Mouse (Mus musculus): ENCODE results near the gene Slc27a1. TPM values are rescaled to one million over a fixed set of nuclear protein-coding genes. Genes with fewer than 3 reads are reported as not detected.

The Slc27a1 gene
- polyA plus RNA-seq, 1 experiment = 21.8 TPM

DNA sequence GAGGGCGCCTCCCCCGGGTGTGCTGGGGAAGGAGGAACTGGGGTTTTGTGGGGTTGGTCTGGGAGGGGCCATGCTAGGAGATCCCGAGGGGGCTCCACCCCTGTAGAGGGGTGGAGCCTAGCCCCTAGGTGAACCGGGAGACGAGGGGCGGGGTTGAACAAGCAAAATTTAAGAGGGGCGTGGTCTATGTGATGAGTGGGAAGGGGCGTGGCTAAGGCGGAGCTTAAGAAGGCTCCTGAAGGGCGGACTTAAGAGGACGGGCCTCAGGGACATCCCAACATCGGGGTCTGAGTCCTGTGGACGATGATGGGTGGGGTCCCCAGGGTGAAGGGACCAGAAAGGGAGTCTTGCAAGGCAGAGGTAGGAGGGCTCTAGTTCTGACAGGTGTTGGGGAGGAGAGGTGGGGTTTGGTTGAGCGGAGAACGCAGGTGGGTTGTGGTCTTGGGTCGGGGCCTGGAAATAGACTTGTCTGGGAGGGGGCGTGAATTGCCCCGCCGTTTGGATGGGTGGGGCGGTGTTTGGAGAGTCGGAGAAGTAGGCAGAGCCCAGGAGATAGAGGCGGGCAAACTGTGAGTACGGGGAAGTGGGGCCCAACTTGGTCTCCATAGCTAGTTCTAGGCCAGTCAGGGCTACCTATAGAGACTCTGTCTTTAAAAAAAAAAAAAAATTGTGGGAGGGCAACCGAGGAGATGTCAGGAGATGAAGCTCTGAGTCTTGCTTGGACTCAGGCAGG lies 9.6 kb upstream of the Slc27a1 start:
- Histone ChIP-seq H3K9ac (ENCODE audit: low read depth, poor library complexity, severe bottlenecking) (peak overlapping the region; percentile 78), H3K4me3 (ENCODE audit: low read depth, low read length) (peak overlapping the region; percentile 77), H3K36me3 (ENCODE audit: control insufficient read depth, insufficient read depth, low read length, poor library complexity, severe bottlenecking) (no peaks in the 10 kb centered on the region), H3K27ac (ENCODE audit: insufficient read depth, low read length) (no peak overlapping the region), H3K27me3 (ENCODE audit: control insufficient read depth, insufficient read depth, low read length, poor library complexity, severe bottlenecking) (peaks cover 3% of the 10 kb centered on the region; the same call in 1 of the 2 replicates), H3K9me3 (replicated peaks; ENCODE audit: control insufficient read depth, insufficient read depth, low read length, poor library complexity, severe bottlenecking) (no peaks in the 10 kb centered on the region), H3K4me1 (ENCODE audit: control insufficient read depth, insufficient read depth, low read length) (no peaks in the 10 kb centered on the region)
- TF ChIP-seq POLR2A (IDR thresholded peaks at IDR 0.05; ENCODE audit: insufficient read depth, low read length) = no peak
- no peak for TF ChIP-seq CTCF (IDR thresholded peaks at IDR 0.05; ENCODE audit: low read depth, low read length)
- no peak for TF ChIP-seq EP300 (IDR thresholded peaks at IDR 0.05; ENCODE audit: insufficient read depth, low read depth, low read length)

DNA sequence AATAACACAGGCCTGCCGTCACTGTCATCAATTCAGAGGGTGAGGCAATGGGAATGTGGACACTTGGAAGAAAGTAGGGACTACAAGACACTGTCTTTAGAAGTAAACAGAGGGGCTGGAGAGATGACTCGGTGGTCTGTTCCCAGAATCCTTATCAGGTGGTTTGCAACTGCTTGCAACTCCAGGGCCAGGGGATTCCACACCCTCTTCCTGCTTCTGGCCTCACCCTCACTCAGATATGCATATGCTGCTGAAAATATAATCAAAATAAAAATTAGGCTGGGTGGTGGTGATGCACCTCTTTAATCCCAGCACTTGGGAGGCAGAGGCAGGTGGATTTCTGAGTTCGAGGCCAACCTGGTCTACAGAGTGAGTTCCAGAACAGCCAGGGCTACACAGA lies 8.6 kb upstream of the Slc27a1 start:
- H3K9me3 ChIP-seq (replicated peaks; ENCODE audit: control insufficient read depth, insufficient read depth, low read length, poor library complexity, severe bottlenecking) = no peaks in the 10 kb centered on the region
- H3K27ac ChIP-seq (ENCODE audit: insufficient read depth, low read length) = no peak overlapping the region
- H3K4me1 ChIP-seq (ENCODE audit: control insufficient read depth, insufficient read depth, low read length) = no peaks in the 10 kb centered on the region
- no peak overlapping the region for H3K4me3 ChIP-seq (ENCODE audit: low read depth, low read length)
- peaks cover 3% of the 10 kb centered on the region; the same call in 1 of the 2 replicates for H3K27me3 ChIP-seq (ENCODE audit: control insufficient read depth, insufficient read depth, low read length, poor library complexity, severe bottlenecking)
- H3K36me3 ChIP-seq (ENCODE audit: control insufficient read depth, insufficient read depth, low read length, poor library complexity, severe bottlenecking) = no peaks in the 10 kb centered on the region
- no peak overlapping the region for H3K9ac ChIP-seq (ENCODE audit: low read depth, poor library complexity, severe bottlenecking)
- TF ChIP-seq CTCF (IDR thresholded peaks at IDR 0.05; ENCODE audit: low read depth, low read length) (no peak), EP300 (IDR thresholded peaks at IDR 0.05; ENCODE audit: insufficient read depth, low read depth, low read length) (no peak), POLR2A (IDR thresholded peaks at IDR 0.05; ENCODE audit: insufficient read depth, low read length) (no peak)

DNA sequence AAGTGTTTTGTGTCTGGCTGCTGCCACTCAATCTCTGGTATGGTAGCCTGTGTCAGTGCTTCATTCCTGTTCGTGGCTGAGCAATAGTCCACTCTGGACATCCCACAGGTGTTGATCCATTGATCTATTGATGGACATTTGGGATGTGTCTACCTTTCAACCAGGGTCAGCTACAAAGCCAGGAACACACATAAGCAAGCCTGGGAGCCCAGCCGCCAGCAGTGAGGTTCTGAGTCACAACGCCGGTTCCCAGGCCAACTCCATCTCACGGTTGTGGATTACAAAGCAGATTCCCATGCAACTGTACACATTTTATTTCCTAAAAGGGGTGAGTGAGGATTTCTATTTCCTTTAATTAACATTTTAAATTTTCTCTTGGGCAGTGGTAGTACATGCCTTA lies 7.9 kb upstream of the Slc27a1 start:
- peaks cover 3% of the 10 kb centered on the region; the same call in 1 of the 2 replicates for H3K27me3 ChIP-seq (ENCODE audit: control insufficient read depth, insufficient read depth, low read length, poor library complexity, severe bottlenecking)
- H3K4me3 ChIP-seq (ENCODE audit: low read depth, low read length) = no peak overlapping the region
- no peaks in the 10 kb centered on the region for H3K4me1 ChIP-seq (ENCODE audit: control insufficient read depth, insufficient read depth, low read length)
- no peaks in the 10 kb centered on the region for H3K9me3 ChIP-seq (replicated peaks; ENCODE audit: control insufficient read depth, insufficient read depth, low read length, poor library complexity, severe bottlenecking)
- no peak overlapping the region for H3K27ac ChIP-seq (ENCODE audit: insufficient read depth, low read length)
- TF ChIP-seq EP300 (IDR thresholded peaks at IDR 0.05; ENCODE audit: insufficient read depth, low read depth, low read length) (no peak), CTCF (IDR thresholded peaks at IDR 0.05; ENCODE audit: low read depth, low read length) (no peak), POLR2A (IDR thresholded peaks at IDR 0.05; ENCODE audit: insufficient read depth, low read length) (no peak)
- H3K9ac ChIP-seq (ENCODE audit: low read depth, poor library complexity, severe bottlenecking) = no peak overlapping the region
- H3K36me3 ChIP-seq (ENCODE audit: control insufficient read depth, insufficient read depth, low read length, poor library complexity, severe bottlenecking) = no peaks in the 10 kb centered on the region

DNA sequence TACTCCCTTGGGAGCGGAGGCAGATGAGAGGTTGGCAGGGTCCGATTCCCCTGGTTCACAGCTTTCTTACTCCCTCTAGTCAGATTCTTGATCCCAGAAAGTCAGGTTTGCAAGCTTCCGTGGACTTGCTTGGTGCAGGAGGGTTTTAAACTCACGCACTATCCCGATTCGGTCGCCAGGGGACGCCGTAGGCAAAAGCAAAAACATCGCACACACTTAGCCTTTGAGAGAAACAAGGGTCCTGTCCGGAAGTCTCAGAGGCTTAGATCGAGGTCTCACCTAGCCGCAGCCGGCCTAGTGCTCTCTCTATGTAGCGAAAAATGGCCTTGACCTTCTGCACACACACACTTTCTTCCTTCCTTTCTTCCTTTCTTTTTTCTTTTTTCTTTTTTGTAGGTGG lies 7.3 kb upstream of the Slc27a1 start:
- no peaks in the 10 kb centered on the region for H3K4me1 ChIP-seq (ENCODE audit: control insufficient read depth, insufficient read depth, low read length)
- H3K27me3 ChIP-seq (ENCODE audit: control insufficient read depth, insufficient read depth, low read length, poor library complexity, severe bottlenecking) = peaks cover 3% of the 10 kb centered on the region; the same call in 1 of the 2 replicates
- H3K9ac ChIP-seq (ENCODE audit: low read depth, poor library complexity, severe bottlenecking) = no peak overlapping the region
- H3K36me3 ChIP-seq (ENCODE audit: control insufficient read depth, insufficient read depth, low read length, poor library complexity, severe bottlenecking) = no peaks in the 10 kb centered on the region
- no peak overlapping the region for H3K4me3 ChIP-seq (ENCODE audit: low read depth, low read length)
- no peaks in the 10 kb centered on the region for H3K9me3 ChIP-seq (replicated peaks; ENCODE audit: control insufficient read depth, insufficient read depth, low read length, poor library complexity, severe bottlenecking)
- no peak overlapping the region for H3K27ac ChIP-seq (ENCODE audit: insufficient read depth, low read length)
- TF ChIP-seq POLR2A (IDR thresholded peaks at IDR 0.05; ENCODE audit: insufficient read depth, low read length) = no peak
- peak; percentile 94 for TF ChIP-seq CTCF (IDR thresholded peaks at IDR 0.05; ENCODE audit: low read depth, low read length)
- TF ChIP-seq EP300 (IDR thresholded peaks at IDR 0.05; ENCODE audit: insufficient read depth, low read depth, low read length) = no peak

DNA sequence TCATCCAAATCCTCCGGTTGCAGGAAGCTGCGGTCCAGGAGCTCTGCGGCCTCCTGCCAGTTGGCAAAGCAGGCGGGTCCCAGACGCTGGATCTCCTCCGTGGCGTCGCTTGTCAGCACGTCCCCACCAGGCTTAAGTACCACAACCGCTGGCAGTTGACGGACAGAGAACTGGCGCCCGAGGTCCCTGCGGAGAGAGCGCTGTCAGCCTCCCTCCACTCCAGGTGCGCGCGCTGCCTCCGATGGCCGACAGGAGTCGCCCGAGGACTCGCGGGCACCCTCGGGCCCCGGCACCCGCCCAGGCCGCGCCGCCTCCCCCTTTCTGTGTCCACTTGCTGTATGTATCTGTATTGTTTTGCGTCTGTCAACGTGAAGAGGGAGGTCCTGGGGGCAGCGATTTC lies 5.9 kb upstream of the Slc27a1 start:
- H3K36me3 ChIP-seq (ENCODE audit: control insufficient read depth, insufficient read depth, low read length, poor library complexity, severe bottlenecking) = no peaks in the 10 kb centered on the region
- peak overlapping the region; percentile 67 for H3K4me3 ChIP-seq (ENCODE audit: low read depth, low read length)
- H3K27me3 ChIP-seq (ENCODE audit: control insufficient read depth, insufficient read depth, low read length, poor library complexity, severe bottlenecking) = peaks cover 3% of the 10 kb centered on the region; the same call in 1 of the 2 replicates
- H3K27ac ChIP-seq (ENCODE audit: insufficient read depth, low read length) = no peak overlapping the region
- H3K9ac ChIP-seq (ENCODE audit: low read depth, poor library complexity, severe bottlenecking) = peak overlapping the region; percentile 37
- peaks cover 3% of the 10 kb centered on the region for H3K4me1 ChIP-seq (ENCODE audit: control insufficient read depth, insufficient read depth, low read length)
- TF ChIP-seq EP300 (IDR thresholded peaks at IDR 0.05; ENCODE audit: insufficient read depth, low read depth, low read length) (no peak), CTCF (IDR thresholded peaks at IDR 0.05; ENCODE audit: low read depth, low read length) (peak; percentile 75), POLR2A (IDR thresholded peaks at IDR 0.05; ENCODE audit: insufficient read depth, low read length) (no peak)
- no peaks in the 10 kb centered on the region for H3K9me3 ChIP-seq (replicated peaks; ENCODE audit: control insufficient read depth, insufficient read depth, low read length, poor library complexity, severe bottlenecking)

DNA sequence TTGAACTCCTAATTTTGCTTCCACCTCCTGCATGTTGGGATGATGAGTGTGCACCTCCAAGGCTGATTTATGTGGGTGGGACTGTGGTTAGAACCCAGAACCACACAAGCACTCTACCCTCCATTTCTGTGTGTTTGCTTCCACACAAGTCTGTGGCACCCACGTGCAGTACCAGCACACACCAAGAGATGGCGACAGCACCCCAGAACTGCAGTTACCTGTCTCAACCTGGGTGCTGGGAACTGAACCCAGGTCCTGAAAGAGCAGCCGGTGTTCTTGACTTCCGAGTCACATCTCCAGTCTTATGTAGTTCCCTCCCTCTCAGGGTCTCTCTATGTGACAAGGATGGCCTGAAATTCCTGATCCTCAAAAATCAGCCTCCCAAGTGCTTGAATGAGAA lies 4.7 kb upstream of the Slc27a1 start:
- no peak overlapping the region for H3K27ac ChIP-seq (ENCODE audit: insufficient read depth, low read length)
- TF ChIP-seq EP300 (IDR thresholded peaks at IDR 0.05; ENCODE audit: insufficient read depth, low read depth, low read length) = no peak
- TF ChIP-seq CTCF (IDR thresholded peaks at IDR 0.05; ENCODE audit: low read depth, low read length) = peak; percentile 42
- no peaks in the 10 kb centered on the region for H3K36me3 ChIP-seq (ENCODE audit: control insufficient read depth, insufficient read depth, low read length, poor library complexity, severe bottlenecking)
- no peak overlapping the region for H3K4me3 ChIP-seq (ENCODE audit: low read depth, low read length)
- peaks cover 3% of the 10 kb centered on the region for H3K4me1 ChIP-seq (ENCODE audit: control insufficient read depth, insufficient read depth, low read length)
- no peak overlapping the region for H3K9ac ChIP-seq (ENCODE audit: low read depth, poor library complexity, severe bottlenecking)
- no peaks in the 10 kb centered on the region for H3K9me3 ChIP-seq (replicated peaks; ENCODE audit: control insufficient read depth, insufficient read depth, low read length, poor library complexity, severe bottlenecking)
- peaks cover 3% of the 10 kb centered on the region; the same call in 1 of the 2 replicates for H3K27me3 ChIP-seq (ENCODE audit: control insufficient read depth, insufficient read depth, low read length, poor library complexity, severe bottlenecking)
